Mouse (Mus musculus) forebrain, embryonic 16.5 days (tissue): ENCODE measurements around the gene Mettl16. TPM values are rescaled to one million over a fixed set of nuclear protein-coding genes. Genes with fewer than 3 reads are reported as not detected.

ENCODE experiments used
- ATAC-seq: fragments of 200-750 bp; cut with Nextera tagmentation; 2 replicates; pipeline ENCODE4 v1.8.0; 2017; ENCODE audit warnings: mild to moderate bottlenecking, moderate library complexity
- H3K27ac ChIP-seq: fragments of 300-500 bp; sonication (generic); 2 replicates; pipeline ENCODE4 v1.5.1; 2014; ENCODE audit warnings: low read length, control low read depth
- H3K27me3 ChIP-seq: fragments of 300-500 bp; sonication (generic); replicated peaks from 2 replicates; pipeline ENCODE4 v1.6.1; 2014; ENCODE audit warnings: low read length; ENCODE audit not compliant: control insufficient read depth, insufficient read depth
- H3K36me3 ChIP-seq: fragments of 300-500 bp; sonication (generic); 2 replicates; pipeline ENCODE4 v1.6.1; 2014; ENCODE audit not compliant: control insufficient read depth, insufficient read depth
- H3K4me1 ChIP-seq: fragments of 300-500 bp; sonication (generic); replicated peaks from 2 replicates; pipeline ENCODE4 v1.6.1; 2014; ENCODE audit warnings: low read length; ENCODE audit not compliant: control insufficient read depth, insufficient read depth
- H3K4me2 ChIP-seq: fragments of 300-500 bp; sonication (generic); 2 replicates; pipeline ENCODE4 v1.6.1; 2014; ENCODE audit warnings: mild to moderate bottlenecking, low read length, control low read depth
- H3K4me3 ChIP-seq: fragments of 300-500 bp; sonication (generic); replicated peaks from 2 replicates; pipeline ENCODE4 v1.5.1; 2014; ENCODE audit warnings: mild to moderate bottlenecking, low read length, control low read depth
- H3K9ac ChIP-seq: fragments of 300-500 bp; sonication (generic); replicated peaks from 2 replicates; pipeline ENCODE4 v1.6.1; 2014; ENCODE audit warnings: low read depth, low read length, control low read depth
- H3K9me3 ChIP-seq: fragments of 300-500 bp; sonication (generic); 2 replicates; pipeline ENCODE4 v1.6.1; 2016; ENCODE audit warnings: low read length; ENCODE audit not compliant: control insufficient read depth
- WGBS: fragments of 180-500 bp; shearing (Covaris S2); extraction: QIAGEN DNeasy Blood & Tissue Kit; methylation state at CpG from one replicate; pipeline ENCODE4 v1.1.7; 2014; 5-methylcytosine and 5-hydroxymethylcytosine counted together
- polyA plus RNA-seq: library from polyadenylated mRNA; unstranded; fragments of >200 nt; fragmentation: Nextera tagmentation; extraction: Ambion mirVana; gene quantifications from 2 replicates; pipeline ENCODE4 v1.2.1, GENCODE M21; 2015

Mettl16 gene
- polyA plus RNA-seq, 1 experiment from 2014 or later: 58.7 TPM

DNA sequence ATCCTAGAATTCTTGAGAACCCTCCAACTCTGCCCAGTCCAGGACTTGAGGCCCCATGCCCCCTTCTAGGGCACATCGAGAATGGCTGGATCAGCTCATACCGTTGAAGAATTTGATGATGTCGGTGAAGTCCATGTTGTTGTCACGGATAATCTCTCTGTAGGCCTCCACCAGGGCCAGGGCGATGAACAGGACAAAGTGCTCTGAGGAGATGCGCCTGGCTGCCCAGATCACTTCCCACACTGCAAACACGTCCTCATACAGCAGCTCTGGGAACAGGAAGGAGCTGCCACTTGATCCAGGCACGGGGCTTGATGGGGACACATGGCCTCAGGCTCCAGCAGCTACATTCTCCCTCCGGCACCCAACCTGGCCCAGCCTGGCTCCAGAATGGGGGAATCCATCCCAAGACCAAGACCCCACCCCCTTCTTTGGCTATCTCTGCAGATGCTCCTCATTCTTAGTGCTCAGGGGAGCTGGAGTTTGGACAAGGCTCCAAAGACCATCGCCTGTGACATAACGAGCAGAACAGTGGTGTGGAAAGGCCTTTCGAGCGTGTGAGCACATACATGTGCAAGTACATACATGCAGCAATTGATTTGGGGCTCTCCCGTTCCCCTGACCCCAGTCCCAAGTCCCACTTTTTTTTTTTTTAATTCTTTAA, 80.5 kb downstream of the Mettl16 start:
- Histone ChIP-seq H3K4me3 (no peak overlapping the region), H3K4me1 (0 out of 2 replicates have a peak, but pooled peaks cover 3% of the 10 kb centered on the region), H3K27me3 (no peaks in the 10 kb centered on the region), H3K36me3 (peaks cover 4% of the 10 kb centered on the region), H3K27ac (no peak overlapping the region), H3K4me2 (no peak overlapping the region), H3K9ac (no peak overlapping the region), H3K9me3 (no peaks in the 10 kb centered on the region)
- 83% methylated on average over 14 of the region's 14 CpGs for WGBS
- ATAC-seq: no peak

DNA sequence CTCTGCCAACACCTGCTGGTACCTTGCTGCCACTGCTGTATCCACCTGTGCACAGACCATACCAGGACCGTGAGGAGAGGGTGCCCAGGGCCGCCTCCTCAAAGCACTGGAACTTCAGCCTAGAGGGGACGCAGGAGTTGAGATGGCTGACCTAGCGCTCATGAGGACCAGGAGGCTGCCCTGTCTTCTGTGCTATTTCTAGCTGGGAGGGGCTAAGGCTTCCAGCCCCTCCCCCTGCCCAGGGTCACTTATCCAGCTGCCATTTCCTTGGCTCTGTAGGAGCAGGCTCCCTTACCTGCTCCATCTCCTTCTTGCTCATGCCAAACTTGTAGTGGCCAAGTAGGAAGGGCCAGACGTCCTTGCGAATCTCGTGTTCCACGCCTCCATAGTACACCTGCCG, 87.1 kb downstream of the Mettl16 start:
- no peak overlapping the region for H3K4me2 ChIP-seq
- no peak for ATAC-seq
- no peak overlapping the region for H3K27ac ChIP-seq
- H3K9ac ChIP-seq: no peak overlapping the region
- H3K9me3 ChIP-seq: no peaks in the 10 kb centered on the region
- 81% methylated on average over 9 of the region's 9 CpGs for WGBS
- peaks cover 4% of the 10 kb centered on the region for H3K36me3 ChIP-seq
- no peaks in the 10 kb centered on the region for H3K27me3 ChIP-seq
- no peak overlapping the region for H3K4me3 ChIP-seq
- no peaks in the 10 kb centered on the region for H3K4me1 ChIP-seq

DNA sequence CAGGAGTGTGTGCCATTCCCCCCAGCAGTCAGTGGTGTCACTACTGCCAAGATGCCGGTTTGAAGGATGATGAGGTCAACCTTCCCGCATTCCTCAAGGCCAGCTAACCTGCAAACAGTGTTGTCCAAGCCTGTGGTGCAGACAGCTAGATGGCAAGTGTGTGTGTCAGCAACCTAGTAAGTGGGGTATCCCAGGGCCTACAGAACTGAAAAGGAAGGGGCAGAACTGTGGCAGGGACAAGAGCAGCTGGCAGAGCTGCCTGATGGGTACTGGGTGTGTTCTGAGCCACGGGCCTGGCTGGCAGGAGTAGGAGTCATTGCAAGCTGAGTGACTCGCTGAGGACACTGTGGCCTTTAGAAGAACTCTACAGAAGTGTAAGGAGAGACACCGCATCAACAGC, 91.5 kb downstream of the Mettl16 start:
- no peaks in the 10 kb centered on the region for H3K27me3 ChIP-seq
- H3K27ac ChIP-seq: no peak overlapping the region
- no peak for ATAC-seq
- no peak overlapping the region for H3K4me3 ChIP-seq
- WGBS: 87% methylated on average over 5 of the region's 5 CpGs
- no peaks in the 10 kb centered on the region for H3K36me3 ChIP-seq
- no peak overlapping the region for H3K4me2 ChIP-seq
- no peak overlapping the region for H3K9ac ChIP-seq
- peaks cover 5% of the 10 kb centered on the region for H3K4me1 ChIP-seq
- no peaks in the 10 kb centered on the region for H3K9me3 ChIP-seq

DNA sequence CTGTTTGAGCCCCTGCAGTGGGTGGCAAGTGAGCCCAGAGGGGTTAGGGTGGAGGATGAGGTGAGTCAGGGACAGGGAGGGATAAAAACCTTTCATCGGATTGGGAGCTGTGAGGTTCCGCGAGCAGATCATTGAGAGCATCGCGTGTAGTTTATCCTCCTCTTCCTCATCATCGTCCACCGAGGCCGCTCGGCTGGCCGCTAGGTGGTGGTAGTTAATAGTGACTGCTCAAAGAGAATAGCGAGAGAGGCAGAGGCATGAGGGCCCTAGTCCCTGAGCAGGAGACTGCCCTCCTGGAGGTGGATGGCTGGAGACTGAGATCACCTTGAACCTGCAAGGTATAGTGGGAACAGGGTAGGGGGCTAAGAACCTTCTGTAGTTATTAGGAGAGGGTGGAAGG, 92.8 kb downstream of the Mettl16 start:
- Histone ChIP-seq H3K27me3 (no peaks in the 10 kb centered on the region), H3K4me3 (no peak overlapping the region), H3K36me3 (no peaks in the 10 kb centered on the region; the same call in 1 of the 2 replicates), H3K4me2 (no peak overlapping the region), H3K27ac (no peak overlapping the region), H3K4me1 (peaks cover 6% of the 10 kb centered on the region), H3K9ac (no peak overlapping the region), H3K9me3 (no peaks in the 10 kb centered on the region)
- 34% methylated on average over 11 of the region's 11 CpGs for WGBS
- no peak for ATAC-seq

DNA sequence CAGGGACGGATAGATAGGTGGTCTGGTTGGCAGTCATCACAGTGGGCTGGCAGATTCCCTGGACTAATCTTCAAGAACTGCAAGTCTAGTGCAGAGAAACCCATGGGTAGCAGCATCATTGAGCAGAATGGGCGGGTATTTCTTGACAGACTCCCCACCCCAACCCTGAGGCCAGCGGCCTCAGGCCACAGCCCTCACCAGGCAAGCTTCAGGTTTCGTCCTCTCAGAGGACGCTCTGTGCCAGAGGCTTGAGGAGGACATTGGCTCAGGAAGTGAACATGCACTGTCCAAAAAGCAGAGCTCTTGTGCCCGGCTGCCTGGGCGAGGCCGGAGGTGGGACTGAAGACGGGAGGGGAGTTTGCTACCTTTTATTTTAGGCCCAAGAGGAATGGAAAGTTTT, 93.8 kb downstream of the Mettl16 start:
- Histone ChIP-seq H3K36me3 (no peaks in the 10 kb centered on the region; the same call in 1 of the 2 replicates), H3K4me1 (peaks cover 6% of the 10 kb centered on the region), H3K27me3 (no peaks in the 10 kb centered on the region), H3K4me3 (no peak overlapping the region), H3K27ac (no peak overlapping the region), H3K9me3 (no peaks in the 10 kb centered on the region), H3K9ac (no peak overlapping the region), H3K4me2 (no peak overlapping the region)
- no peak for ATAC-seq
- WGBS: 90% methylated on average over 9 of the region's 9 CpGs

DNA sequence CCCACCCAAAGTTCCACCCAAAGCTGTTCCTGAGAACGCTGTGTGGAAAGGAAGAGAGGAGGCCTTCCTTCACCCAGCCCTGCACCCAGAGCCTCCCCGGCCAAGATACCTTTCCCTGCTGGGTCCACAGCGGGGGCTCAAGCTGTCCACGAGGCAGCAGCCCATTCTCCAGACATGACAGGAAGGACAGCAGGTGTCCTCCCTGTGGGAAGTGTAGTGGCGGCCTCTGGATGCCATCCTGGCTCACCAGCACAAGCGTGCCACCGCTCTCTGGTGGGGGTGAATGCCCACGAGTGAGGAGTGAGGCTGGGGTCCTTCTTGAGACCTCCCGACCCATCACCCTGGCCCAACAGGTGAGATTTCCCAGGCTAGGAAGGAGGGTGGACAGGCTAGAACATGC, 94.6 kb downstream of the Mettl16 start:
- Histone ChIP-seq H3K9me3 (no peaks in the 10 kb centered on the region), H3K27me3 (no peaks in the 10 kb centered on the region), H3K9ac (no peak overlapping the region), H3K4me1 (peaks cover 6% of the 10 kb centered on the region), H3K36me3 (no peaks in the 10 kb centered on the region; the same call in 1 of the 2 replicates), H3K4me3 (no peak overlapping the region), H3K27ac (no peak overlapping the region), H3K4me2 (no peak overlapping the region)
- 90% methylated on average over 9 of the region's 9 CpGs for whole genome bisulfite sequencing
- ATAC-seq: no peak

DNA sequence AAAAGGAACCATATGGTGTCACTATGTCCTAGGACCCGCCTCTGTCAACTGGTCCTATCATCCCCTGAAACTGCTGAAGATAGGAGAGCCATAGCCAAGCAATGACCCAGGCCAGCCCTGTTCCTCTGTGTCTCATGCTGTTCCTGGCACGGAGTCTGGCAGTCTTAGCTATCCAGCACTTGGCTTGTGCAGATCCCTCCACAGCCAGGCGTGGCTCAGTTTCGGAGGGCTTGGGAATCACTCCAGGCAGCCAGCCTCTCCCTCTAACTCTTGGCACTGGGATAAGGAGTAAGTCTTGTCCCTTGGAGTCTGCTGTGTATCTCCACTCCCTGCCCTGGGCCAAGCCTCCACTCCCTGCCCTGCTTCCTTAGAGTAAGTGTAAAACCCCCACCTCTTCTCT, 96.0 kb downstream of the Mettl16 start:
- H3K36me3 ChIP-seq: no peaks in the 10 kb centered on the region; the same call in 1 of the 2 replicates
- H3K9me3 ChIP-seq: no peaks in the 10 kb centered on the region
- no peak overlapping the region for H3K4me2 ChIP-seq
- no peaks in the 10 kb centered on the region for H3K27me3 ChIP-seq
- H3K9ac ChIP-seq: no peak overlapping the region
- WGBS: 70% methylated on average over 4 of the region's 4 CpGs
- H3K4me3 ChIP-seq: no peak overlapping the region
- H3K4me1 ChIP-seq: peaks cover 14% of the 10 kb centered on the region
- ATAC-seq: peak; percentile 67
- H3K27ac ChIP-seq: no peak overlapping the region

DNA sequence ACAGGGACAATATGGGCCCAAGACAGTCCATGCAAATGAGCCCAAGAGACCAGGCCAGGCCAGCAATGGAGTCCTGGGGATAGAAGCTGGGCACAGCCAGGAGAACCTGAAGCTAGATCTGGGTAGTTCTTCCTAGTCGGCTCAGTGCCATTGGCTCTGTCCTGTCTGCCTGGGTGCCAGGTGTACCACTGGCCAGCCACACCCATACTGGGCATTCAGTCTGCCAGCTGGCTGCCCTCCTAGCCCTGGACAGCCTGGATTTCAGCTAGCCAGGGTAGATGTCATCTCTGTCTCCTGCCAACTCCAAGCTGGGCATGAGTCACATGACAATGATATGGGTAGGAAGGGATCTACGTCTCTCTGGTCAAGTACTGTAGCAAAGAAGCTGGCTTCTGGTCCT, 96.6 kb downstream of the Mettl16 start:
- no peak for ATAC-seq
- no peak overlapping the region for H3K4me2 ChIP-seq
- 83% methylated on average over 2 of the region's 2 CpGs for WGBS
- H3K9ac ChIP-seq: no peak overlapping the region
- no peaks in the 10 kb centered on the region for H3K9me3 ChIP-seq
- H3K27me3 ChIP-seq: no peaks in the 10 kb centered on the region
- H3K4me1 ChIP-seq: peaks cover 14% of the 10 kb centered on the region
- no peaks in the 10 kb centered on the region; the same call in 1 of the 2 replicates for H3K36me3 ChIP-seq
- H3K4me3 ChIP-seq: no peak overlapping the region
- H3K27ac ChIP-seq: no peak overlapping the region

- Histone ChIP-seq H3K9me3 (no peaks in the 10 kb centered on the region), H3K4me1 (peaks cover 14% of the 10 kb centered on the region), H3K27me3 (no peaks in the 10 kb centered on the region), H3K9ac (no peak overlapping the region), H3K36me3 (no peaks in the 10 kb centered on the region; the same call in 1 of the 2 replicates), H3K27ac (no peak overlapping the region), H3K4me2 (no peak overlapping the region), H3K4me3 (no peak overlapping the region)
- WGBS: 88% methylated on average over 13 of the region's 13 CpGs
- no peak for ATAC-seq
Observed at GRCm38 (mm10) chr11:74868046-74868760, 97.6 kb downstream of the Mettl16 start.
